Mouse (Mus musculus): ENCODE results near the gene Prss48.

- TF ChIP-seq EP300 (IDR thresholded peaks at IDR 0.05; ENCODE audit: low read depth) (no peak), CTCF (IDR thresholded peaks at IDR 0.05; ENCODE audit: low read depth) (no peak)
Measured at GRCm38 (mm10) chr3:85980036-85980435, 22.3 kb downstream of the Prss48 start.

All from liver, postnatal 0 days (tissue).